Mouse (Mus musculus) Patski (cell line): Measurements from ENCODE around the gene Grb2. TPM values are rescaled to one million over a fixed set of nuclear protein-coding genes. Genes with fewer than 3 reads are reported as not detected.

Experiments
- ATAC-seq: fragments of 100-300 bp; one replicate; pipeline ENCODE4 v1.8.0; 2021
- CTCF ChIA-PET: fragments of 350-600 bp; sonication (Branson Sonifier 250); formaldehyde crosslinking; loops from one replicate; lab custom pipeline; 2022; ENCODE audit warnings: inconsistent platforms; lab: Charles Lee
- POLR2A ChIA-PET: fragments of 350-600 bp; sonication (Branson Sonifier 250); formaldehyde crosslinking; loops from one replicate; lab custom pipeline; 2022; ENCODE audit warnings: antibody characterized with exemption, inconsistent platforms; lab: Charles Lee
- DNase-seq: peaks from one replicate; pipeline ENCODE4 v3.0.0-alpha.2; 2011; ENCODE audit warnings: low read depth, low spot score
- H3K27me3 ChIP-seq: fragments of 371-371 bp; one replicate; pipeline ENCODE4 v1.5.1; 2021
- CTCF ChIP-seq: fragments of 100-300 bp; IDR thresholded peaks from one replicate; pipeline ENCODE4 v1.5.1; 2021
- in situ Hi-C: fragments of 300-500 bp; cut with MboI; formaldehyde crosslinking; loops from 3 replicates; pipeline ENCODE4 v1.11.1; 2018; ENCODE audit warnings: low pct_unique_long_range_greater_than_20kb, mixed read lengths
- polyA plus RNA-seq: library from polyadenylated mRNA; unstranded; gene quantifications from one replicate; pipeline ENCODE4 v1.2.3, GENCODE M21; 2021

Gene Grb2
- polyA plus RNA-seq, 1 experiment from 2014 or later, result 99.5 TPM

- ATAC-seq, result no peak
- CTCF ChIA-PET, result interaction anchor here (0.6 kb wide), 1 partner anchor 16 kb away, joined by 3 read pairs; no protein-coding TSS in a partner anchor
- POLR2A ChIA-PET, result interaction anchor here (0.6 to 1.4 kb wide), 2 partner anchors 33 to 55 kb away, joined by 3 read pairs; no protein-coding TSS in a partner anchor
- TF ChIP-seq CTCF, result no peak
- no peaks in the 10 kb centered on the region for H3K27me3 ChIP-seq
- no peak for DNase-seq
- in situ Hi-C loops, result no loop called here
Measured at GRCm38 (mm10) chr11:115706584-115706983, 1.8 kb downstream of the Grb2 start.

- in situ Hi-C loops, result no loop called here
- CTCF ChIA-PET, result interaction anchor here (0.9 to 2.0 kb wide), 3 partner anchors 8 to 65 kb away, joined by 3 to 4 read pairs (median 4); no protein-coding TSS in a partner anchor
- ATAC-seq (no peak), DNase-seq (no peak)
- H3K27me3 ChIP-seq, result no peaks in the 10 kb centered on the region
- TF ChIP-seq CTCF, result no peak
- POLR2A ChIA-PET, result interaction anchor here (1.4 kb wide), 1 partner anchor 32 kb away, joined by 3 read pairs; no protein-coding TSS in a partner anchor
Measured at GRCm38 (mm10) chr11:115705561-115705960, 2.8 kb downstream of the Grb2 start.

- no peak for TF ChIP-seq CTCF
- H3K27me3 ChIP-seq, result no peaks in the 10 kb centered on the region
- CTCF ChIA-PET, result interaction anchor here (2.0 kb wide), 1 partner anchor 23 kb away, joined by 4 read pairs; no protein-coding TSS in a partner anchor
- DNase-seq (no peak), ATAC-seq (no peak)
- POLR2A ChIA-PET, result no interaction called here
- in situ Hi-C loops, result no loop called here
Measured at GRCm38 (mm10) chr11:115704648-115705047, 3.7 kb downstream of the Grb2 start.

GRCm38 (mm10) chr11:115703466-115703865 is 4.9 kb downstream of the Grb2 start:
- ChIA-PET CTCF (interaction anchor here (0.7 to 2.0 kb wide), 2 partner anchors 22 to 56 kb away, joined by 3 to 4 read pairs; no protein-coding TSS in a partner anchor), POLR2A (no interaction called here)
- in situ Hi-C loops, result no loop called here
- DNase-seq (no peak), ATAC-seq (no peak)
- H3K27me3 ChIP-seq, result no peaks in the 10 kb centered on the region
- no peak for TF ChIP-seq CTCF

- in situ Hi-C loops, result no loop called here
Measured at GRCm38 (mm10) chr11:115698986-115699728, 9.2 kb downstream of the Grb2 start.

GRCm38 (mm10) chr11:115697722-115698121 is 10.7 kb downstream of the Grb2 start:
- CTCF ChIA-PET, result interaction anchor here (2.4 to 3.7 kb wide), 3 partner anchors 17 to 66 kb away, joined by 8 to 13 read pairs (median 11); no protein-coding TSS in a partner anchor
- DNase-seq (no peak), ATAC-seq (no peak)
- in situ Hi-C loops, result no loop called here
- POLR2A ChIA-PET, result interaction anchor here (1.0 to 3.5 kb wide), 2 partner anchors 10 to 11 kb away, joined by 3 to 18 read pairs; partner anchors contain the start of gene Grb2
- TF ChIP-seq CTCF, result no peak
- H3K27me3 ChIP-seq, result no peaks in the 10 kb centered on the region

More at GRCm38 (mm10) chr11:115698986-115699728, 9.2 kb downstream of the Grb2 start:
- ChIA-PET POLR2A (interaction anchor here (0.6 to 3.5 kb wide), 2 partner anchors 9 to 282 kb away, joined by 3 to 18 read pairs; partner anchors contain the start of gene Grb2), CTCF (interaction anchor here (0.8 to 3.7 kb wide), 7 partner anchors 9 to 67 kb away, joined by 3 to 13 read pairs (median 4); partner anchors contain the start of gene Grb2)
- TF ChIP-seq CTCF, result no peak
- no peaks in the 10 kb centered on the region for H3K27me3 ChIP-seq
- ATAC-seq (peak; percentile 87), DNase-seq (peak; percentile 72)

GRCm38 (mm10) chr11:115697091-115697490 is 11.3 kb downstream of the Grb2 start:
- in situ Hi-C loops, result no loop called here
- CTCF ChIA-PET, result interaction anchor here (2.7 kb wide), 1 partner anchor 65 kb away, joined by 11 read pairs; no protein-coding TSS in a partner anchor

GRCm38 (mm10) chr11:115696471-115696870 is 11.9 kb downstream of the Grb2 start:
- in situ Hi-C loops, result no loop called here
- TF ChIP-seq CTCF, result no peak
- DNase-seq (no peak), ATAC-seq (no peak)
- ChIA-PET CTCF (no interaction called here), POLR2A (interaction anchor here (0.5 to 3.5 kb wide), 2 partner anchors 12 to 315 kb away, joined by 5 to 18 read pairs; partner anchors contain the start of gene Grb2)
- H3K27me3 ChIP-seq, result no peaks in the 10 kb centered on the region

More at GRCm38 (mm10) chr11:115697091-115697490, 11.3 kb downstream of the Grb2 start:
- DNase-seq, result no peak
- POLR2A ChIA-PET, result interaction anchor here (3.5 kb wide), 1 partner anchor 11 kb away, joined by 18 read pairs; the partner anchor contains the start of gene Grb2
- ATAC-seq, result no peak
- no peak for TF ChIP-seq CTCF
- H3K27me3 ChIP-seq, result no peaks in the 10 kb centered on the region

GRCm38 (mm10) chr11:115693979-115694578 is 14.3 kb downstream of the Grb2 start:
- CTCF ChIA-PET, result interaction anchor here (0.7 to 1.8 kb wide), 2 partner anchors 10 to 13 kb away, joined by 3 to 4 read pairs; no protein-coding TSS in a partner anchor
- DNase-seq, result no peak
- no peak for ATAC-seq
- in situ Hi-C loops, result no loop called here
- POLR2A ChIA-PET, result interaction anchor here (1.4 kb wide), 1 partner anchor 15 kb away, joined by 3 read pairs; the partner anchor contains the start of gene Grb2
- H3K27me3 ChIP-seq, result no peaks in the 10 kb centered on the region
- no peak for TF ChIP-seq CTCF

- CTCF ChIA-PET, result no interaction called here
- no peaks in the 10 kb centered on the region for H3K27me3 ChIP-seq
- in situ Hi-C loops, result no loop called here
- POLR2A ChIA-PET, result no interaction called here
- ATAC-seq, result no peak
- DNase-seq, result no peak
- TF ChIP-seq CTCF, result no peak
Measured at GRCm38 (mm10) chr11:115692800-115693199, 15.6 kb downstream of the Grb2 start.
